Mouse (Mus musculus) thymus, adult 2 months (tissue): Measurements from ENCODE around the gene P2rx6. TPM values are rescaled to one million over a fixed set of nuclear protein-coding genes. Genes with fewer than 3 reads are reported as not detected.
"Not testable (repeated sequence)": the region's sequence is repeated elsewhere in the genome, so short reads cannot be mapped to it uniquely, and the experiment has no call there.

ENCODE experiments used
- DNase-seq: peaks from one replicate; pipeline ENCODE4 v3.0.0; 2021
- H3K27ac ChIP-seq: fragments of 200-500 bp; 2 replicates; pipeline ENCODE4 v1.5.1; 2012; ENCODE audit warnings: low read length, control low read depth; ENCODE audit not compliant: control insufficient read depth, insufficient read depth
- H3K27me3 ChIP-seq: fragments of 200-500 bp; 2 replicates; pipeline ENCODE4 v1.6.1; 2012; ENCODE audit warnings: mild to moderate bottlenecking, low read length, moderate library complexity, mixed read lengths; ENCODE audit not compliant: control insufficient read depth, insufficient read depth
- H3K36me3 ChIP-seq: fragments of 200-500 bp; 2 replicates; pipeline ENCODE4 v1.6.1; 2012; ENCODE audit warnings: mild to moderate bottlenecking, low read length, moderate library complexity; ENCODE audit not compliant: control insufficient read depth, insufficient read depth
- H3K4me1 ChIP-seq: fragments of 200-500 bp; replicated peaks from 2 replicates; pipeline ENCODE4 v1.6.1; 2012; ENCODE audit warnings: low read length; ENCODE audit not compliant: control insufficient read depth, insufficient read depth
- H3K4me3 ChIP-seq: fragments of 200-500 bp; 2 replicates; pipeline ENCODE4 v1.5.1; 2012; ENCODE audit warnings: mild to moderate bottlenecking, low read length, control low read depth, moderate library complexity; ENCODE audit not compliant: control insufficient read depth, insufficient read depth
- CTCF ChIP-seq: fragments of 200-500 bp; IDR thresholded peaks from 2 replicates; pipeline ENCODE4 v1.5.1; 2012; ENCODE audit warnings: mild to moderate bottlenecking, control low read depth, low read length, moderate library complexity, borderline replicate concordance; ENCODE audit not compliant: control insufficient read depth, poor library complexity, insufficient read depth; ENCODE audit errors: extremely low read depth
- POLR2A ChIP-seq: fragments of 200-500 bp; IDR thresholded peaks from 2 replicates; pipeline ENCODE4 v1.6.1; 2012; ENCODE audit warnings: mild to moderate bottlenecking, low read length, control low read depth, moderate library complexity; ENCODE audit not compliant: control insufficient read depth, poor library complexity, insufficient read depth; ENCODE audit errors: extremely low read depth
- WGBS: fragments of 180-500 bp; shearing (Covaris S2); methylation state at CpG from one replicate; pipeline ENCODE4 v1.1.7; 2018; 5-methylcytosine and 5-hydroxymethylcytosine counted together
- polyA plus RNA-seq: library from polyadenylated mRNA; depleted of rRNA; stranded (reverse); fragments of >200 nt; gene quantifications from 2 replicates; pipeline ENCODE4 v1.2.3, GENCODE M21; 2012

The P2rx6 gene
- polyA plus RNA-seq, 1 experiment, result 1.8 TPM

- 64% methylated on average over 3 of the region's 3 CpGs for WGBS
- Histone ChIP-seq H3K27me3 (no peaks in the 10 kb centered on the region), H3K27ac (no peak overlapping the region), H3K4me1 (no peaks in the 10 kb centered on the region), H3K4me3 (no peak overlapping the region), H3K36me3 (no peaks in the 10 kb centered on the region)
- TF ChIP-seq POLR2A (no peak), CTCF (no peak)
- DNase-seq, result no peak
These were observed 39.4 kb downstream of the P2rx6 start for GRCm38 (mm10) chr16:17600944-17601562.

DNA sequence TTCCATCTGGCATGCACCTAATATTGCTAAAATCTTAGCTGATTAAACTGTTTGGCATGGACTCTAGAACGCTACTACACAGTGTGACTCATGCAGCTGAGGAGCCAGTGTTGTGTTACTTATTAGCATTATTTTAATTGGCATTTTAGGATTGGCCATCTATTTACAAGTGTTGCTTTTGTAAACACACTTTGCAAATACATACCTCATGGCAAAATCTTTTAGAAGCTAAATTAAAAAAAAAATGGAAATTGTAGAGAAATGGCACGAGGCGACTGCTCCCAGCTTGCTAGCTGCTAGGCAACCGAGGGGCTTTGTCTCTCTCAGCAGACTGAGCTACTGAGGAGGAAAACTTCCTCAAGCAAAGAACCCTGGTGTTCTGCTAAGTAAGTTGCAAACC lies 43.3 kb downstream of the P2rx6 start:
- no peaks in the 10 kb centered on the region for H3K27me3 ChIP-seq
- no peak for TF ChIP-seq CTCF
- no peak for TF ChIP-seq POLR2A
- H3K4me3 ChIP-seq, result no peak overlapping the region
- no peaks in the 10 kb centered on the region for H3K4me1 ChIP-seq
- WGBS, result 80% methylated on average over 4 of the region's 4 CpGs
- no peak for DNase-seq
- no peaks in the 10 kb centered on the region for H3K36me3 ChIP-seq
- H3K27ac ChIP-seq, result no peak overlapping the region

DNA sequence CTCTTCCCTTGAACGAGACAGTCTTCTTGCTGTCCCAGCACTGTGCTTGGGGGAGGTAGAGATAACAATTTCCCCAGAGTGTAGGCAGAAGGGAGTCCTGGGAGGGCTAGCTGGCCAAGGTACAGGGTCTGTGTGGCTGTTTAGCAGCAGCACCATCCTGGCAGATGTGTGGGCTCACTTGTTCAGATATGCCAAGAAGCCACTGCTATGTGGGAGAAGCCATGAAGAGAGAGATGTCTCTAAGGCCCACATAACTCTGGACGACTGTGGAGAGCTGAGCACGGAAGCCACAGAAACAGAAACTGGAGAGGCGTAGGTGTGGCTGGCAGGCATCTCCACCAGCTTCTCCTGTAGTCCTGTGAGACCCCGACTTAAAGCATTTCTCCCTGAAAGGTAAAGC lies 44.0 kb downstream of the P2rx6 start:
- H3K4me1 ChIP-seq, result no peaks in the 10 kb centered on the region
- H3K27me3 ChIP-seq, result no peaks in the 10 kb centered on the region
- no peaks in the 10 kb centered on the region for H3K36me3 ChIP-seq
- 87% methylated on average over 5 of the region's 5 CpGs for WGBS
- no peak overlapping the region for H3K4me3 ChIP-seq
- no peak for DNase-seq
- TF ChIP-seq CTCF (no peak), POLR2A (no peak)
- H3K27ac ChIP-seq, result no peak overlapping the region

- TF ChIP-seq POLR2A (no peak), CTCF (no peak)
- 61% methylated on average over 4 of the region's 4 CpGs for WGBS
These were observed 49.7 kb downstream of the P2rx6 start for GRCm38 (mm10) chr16:17611383-17611782.

GRCm38 (mm10) chr16:17614740-17615139 lies 53.1 kb downstream of the P2rx6 start:
- not testable (repeated sequence) for H3K4me1 ChIP-seq, H3K27ac ChIP-seq, H3K27me3 ChIP-seq, H3K36me3 ChIP-seq, H3K4me3 ChIP-seq, DNase-seq
- WGBS, result 90% methylated on average over 6 of the region's 6 CpGs

More at GRCm38 (mm10) chr16:17611383-17611782, 49.7 kb downstream of the P2rx6 start:
- Histone ChIP-seq H3K36me3 (no peaks in the 10 kb centered on the region), H3K27me3 (no peaks in the 10 kb centered on the region), H3K4me1 (no peaks in the 10 kb centered on the region), H3K27ac (no peak overlapping the region), H3K4me3 (no peak overlapping the region)
- DNase-seq, result no peak

DNA sequence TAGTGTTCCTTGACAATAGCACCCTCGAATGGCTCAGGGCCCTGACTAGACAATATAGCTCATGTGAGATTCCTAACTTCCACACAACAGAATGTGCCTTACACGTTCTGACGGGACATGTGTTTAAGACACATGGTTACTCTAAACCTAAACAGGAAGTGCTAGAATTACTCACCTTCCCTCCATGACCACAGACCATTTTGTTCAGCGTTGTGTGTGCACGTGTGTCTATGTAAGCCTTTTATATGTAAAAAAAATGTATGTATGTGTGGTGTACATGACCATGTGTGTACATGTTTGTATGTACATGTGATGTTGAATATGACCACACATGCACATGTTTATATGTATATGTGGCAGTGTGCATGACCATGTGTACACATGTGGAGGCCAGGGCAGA lies 54.5 kb downstream of the P2rx6 start:
- no peaks in the 10 kb centered on the region for H3K36me3 ChIP-seq
- no peak overlapping the region for H3K4me3 ChIP-seq
- no peak for TF ChIP-seq CTCF
- no peak for TF ChIP-seq POLR2A
- peaks cover 4% of the 10 kb centered on the region for H3K4me1 ChIP-seq
- DNase-seq, result no peak
- no peaks in the 10 kb centered on the region for H3K27me3 ChIP-seq
- WGBS, result 51% methylated on average over 5 of the region's 5 CpGs
- no peak overlapping the region for H3K27ac ChIP-seq

GRCm38 (mm10) chr16:17617922-17618565 lies 56.4 kb downstream of the P2rx6 start:
- peak; percentile 65 for DNase-seq
- H3K27me3 ChIP-seq, result no peaks in the 10 kb centered on the region
- H3K4me1 ChIP-seq, result peaks cover 4% of the 10 kb centered on the region
- H3K27ac ChIP-seq, result no peak overlapping the region
- TF ChIP-seq CTCF (peak; percentile 87; the same call in 1 of the 2 replicates), POLR2A (no peak)
- 26% methylated on average over 13 of the region's 13 CpGs for WGBS
- H3K36me3 ChIP-seq, result peaks cover 4% of the 10 kb centered on the region
- no peak overlapping the region for H3K4me3 ChIP-seq
